Mouse (Mus musculus) liver (tissue): ENCODE data around the gene Mcm6.
A peak's percentile ranks its signal among the peaks of the same experiment; 100 is the strongest.

Experiments used
- DNase-seq: peaks from one replicate; pipeline ENCODE4 v3.0.0-alpha.2; 2020; ENCODE audit warnings: mixed read lengths

Gene Mcm6

DNA sequence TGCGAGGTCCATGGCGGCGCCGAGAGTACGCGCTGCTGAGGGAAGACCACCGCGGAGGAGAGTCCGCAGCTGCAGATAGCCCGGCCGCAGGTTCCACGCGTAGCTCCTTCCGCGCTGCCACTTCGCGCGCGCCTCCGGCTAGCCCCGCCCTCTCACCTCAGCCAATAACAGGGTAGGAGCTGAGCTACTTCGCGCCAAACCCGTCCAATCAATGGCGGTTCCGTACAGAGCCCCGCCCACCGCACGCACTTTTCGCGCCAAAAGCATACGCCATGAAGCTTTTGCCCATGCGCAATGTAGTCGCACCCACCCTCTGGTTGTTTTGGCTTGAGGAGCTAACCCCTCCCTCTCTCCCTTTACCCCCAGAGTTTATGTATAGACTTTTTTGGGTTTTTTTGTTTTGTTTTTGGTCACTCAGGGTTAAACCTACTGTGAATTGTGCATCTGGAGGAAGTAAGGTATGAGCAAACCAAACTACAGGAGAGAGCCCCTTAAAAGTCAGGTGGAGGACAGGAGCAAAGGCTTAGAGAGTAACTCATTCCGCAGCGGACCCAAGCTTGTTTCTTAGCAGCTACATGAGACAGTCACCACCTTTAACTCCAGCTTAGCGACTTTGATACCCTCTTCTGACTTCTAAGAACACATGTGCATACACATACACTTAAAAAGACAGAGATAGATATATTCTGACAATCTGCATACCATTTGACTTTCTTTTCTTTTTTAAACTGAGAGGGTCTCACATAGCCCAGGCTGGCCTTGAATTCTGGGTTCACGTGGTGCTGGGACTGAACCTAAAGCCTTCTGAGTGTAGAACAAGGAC is at the start of gene Mcm6:
Gene Mcm6, minus strand, starts transcription at position 111 of the 823 bp plus-strand sequence.
- DNase-seq = peak; percentile 97

DNA sequence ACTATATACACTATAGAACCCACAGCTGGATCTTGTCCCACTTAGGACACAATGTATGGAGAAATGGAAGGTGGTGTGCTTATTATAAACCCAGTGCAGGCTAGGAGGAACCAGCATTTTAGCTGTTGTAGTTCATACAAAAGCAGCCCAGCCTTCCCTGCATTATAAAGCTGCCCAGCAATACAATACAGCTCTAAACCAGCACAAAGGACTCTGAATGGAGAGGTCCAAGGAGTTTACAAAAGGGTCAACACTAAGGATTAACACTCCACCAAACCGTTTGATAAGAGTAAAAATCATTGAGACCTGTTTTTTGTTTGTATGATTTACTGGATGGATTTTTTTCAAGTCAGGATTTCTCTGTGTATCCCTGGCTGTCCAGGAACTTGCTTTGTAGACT is 47.4 kb upstream of the Mcm6 start:
- no peak for DNase-seq

DNA sequence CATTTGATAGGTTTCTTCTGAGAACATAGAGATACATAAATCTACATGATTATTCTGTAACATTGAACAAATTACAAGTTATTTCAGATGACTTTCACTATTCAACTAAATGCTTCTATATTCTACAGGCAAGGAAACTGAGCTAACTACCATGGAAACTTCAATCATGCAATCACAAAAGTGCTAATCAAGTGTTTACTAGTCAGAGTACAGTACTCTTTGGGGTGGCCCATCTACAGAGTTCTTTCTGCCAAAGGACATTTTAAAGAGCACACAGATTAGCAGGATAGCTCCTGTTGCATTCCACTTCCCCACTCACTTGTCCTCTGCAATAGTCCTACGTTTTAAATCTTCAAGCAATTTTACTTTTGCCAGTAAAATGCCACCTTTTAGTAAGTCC is 46.2 kb upstream of the Mcm6 start:
- no peak for DNase-seq

DNA sequence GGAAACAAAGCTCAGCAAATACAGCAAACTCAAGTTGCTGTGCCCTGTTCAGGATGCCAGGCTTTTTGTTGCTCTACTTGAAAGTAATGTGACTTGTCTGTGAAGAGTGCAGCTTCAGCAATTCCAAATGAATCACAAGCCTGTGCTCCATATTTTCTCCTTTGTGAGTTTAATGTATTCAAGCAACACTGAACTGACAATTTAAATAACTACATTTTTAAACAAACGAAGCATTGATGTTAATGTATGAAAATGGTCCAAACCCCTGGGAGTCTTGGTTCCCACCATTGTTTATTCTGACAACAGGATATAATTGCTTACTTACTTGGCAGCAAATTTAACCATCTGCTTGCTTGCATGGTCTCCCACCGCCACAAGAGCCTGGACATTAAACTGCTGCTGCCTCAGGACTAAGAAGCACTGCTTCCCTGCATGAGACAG is 45.6 kb upstream of the Mcm6 start:
- DNase-seq = no peak

DNA sequence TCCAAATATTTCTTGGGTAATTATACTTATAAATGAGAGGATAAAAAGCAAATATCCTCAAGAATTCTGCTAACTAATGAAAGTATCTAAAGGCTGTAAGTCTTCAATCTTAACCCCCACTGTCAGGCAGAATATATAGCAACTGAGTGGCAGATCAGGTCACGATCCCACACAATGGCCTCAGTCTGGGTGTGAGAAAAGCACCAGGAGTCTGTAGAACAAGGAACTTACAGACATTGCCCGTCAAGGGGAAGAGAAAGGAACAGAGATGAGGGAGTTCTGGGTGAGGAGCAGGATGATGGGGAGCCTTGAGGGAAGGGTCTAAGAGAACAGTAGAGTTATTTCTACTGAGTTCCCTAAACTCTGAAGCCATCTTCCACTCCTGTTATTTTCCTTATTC is 41.5 kb upstream of the Mcm6 start:
- no peak for DNase-seq

DNA sequence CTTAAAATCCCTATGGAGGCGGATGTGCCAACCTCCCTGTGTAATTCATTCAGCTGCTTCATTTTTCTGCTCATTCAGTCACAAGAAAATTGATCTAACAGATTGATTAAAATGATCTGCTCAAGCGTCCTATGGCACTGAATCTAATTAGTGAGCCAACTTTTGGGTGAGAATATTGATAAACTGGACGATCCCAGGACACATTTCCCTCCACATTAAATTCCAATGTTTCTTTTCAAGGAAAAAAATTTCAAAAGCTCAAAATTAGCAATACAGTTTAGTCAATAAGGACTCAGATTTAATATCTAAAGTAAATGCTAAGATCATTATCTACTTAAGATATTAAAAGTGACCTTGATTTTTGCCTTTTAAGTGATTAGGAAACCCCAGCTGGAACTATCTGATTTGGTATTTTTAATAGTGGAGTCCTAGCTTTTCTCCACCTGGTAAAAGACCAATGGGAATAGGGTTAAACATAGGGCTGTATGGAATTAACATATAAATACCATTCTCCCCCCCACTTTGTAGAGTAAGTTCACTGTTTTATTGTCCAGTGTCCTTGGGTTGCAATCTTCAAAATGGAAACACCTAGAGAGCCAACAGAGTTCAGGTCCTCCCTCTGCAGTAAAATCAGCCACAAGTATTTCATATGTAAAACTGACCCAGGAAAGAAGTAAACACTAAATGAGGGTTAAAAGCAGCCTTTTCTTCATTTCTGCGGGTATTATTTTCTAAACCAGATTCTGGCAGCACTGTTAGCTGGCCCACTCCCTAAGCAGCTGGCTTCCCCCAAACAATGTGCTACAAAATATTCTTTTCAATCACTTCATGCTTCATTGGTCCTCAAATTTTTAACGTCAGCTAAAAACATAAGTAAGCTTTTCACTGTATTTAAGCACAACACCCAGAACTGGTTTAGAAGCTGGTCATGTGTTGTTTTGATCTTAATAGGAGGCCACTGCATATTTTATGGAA is 40.8 kb upstream of the Mcm6 start:
- no peak for DNase-seq

DNA sequence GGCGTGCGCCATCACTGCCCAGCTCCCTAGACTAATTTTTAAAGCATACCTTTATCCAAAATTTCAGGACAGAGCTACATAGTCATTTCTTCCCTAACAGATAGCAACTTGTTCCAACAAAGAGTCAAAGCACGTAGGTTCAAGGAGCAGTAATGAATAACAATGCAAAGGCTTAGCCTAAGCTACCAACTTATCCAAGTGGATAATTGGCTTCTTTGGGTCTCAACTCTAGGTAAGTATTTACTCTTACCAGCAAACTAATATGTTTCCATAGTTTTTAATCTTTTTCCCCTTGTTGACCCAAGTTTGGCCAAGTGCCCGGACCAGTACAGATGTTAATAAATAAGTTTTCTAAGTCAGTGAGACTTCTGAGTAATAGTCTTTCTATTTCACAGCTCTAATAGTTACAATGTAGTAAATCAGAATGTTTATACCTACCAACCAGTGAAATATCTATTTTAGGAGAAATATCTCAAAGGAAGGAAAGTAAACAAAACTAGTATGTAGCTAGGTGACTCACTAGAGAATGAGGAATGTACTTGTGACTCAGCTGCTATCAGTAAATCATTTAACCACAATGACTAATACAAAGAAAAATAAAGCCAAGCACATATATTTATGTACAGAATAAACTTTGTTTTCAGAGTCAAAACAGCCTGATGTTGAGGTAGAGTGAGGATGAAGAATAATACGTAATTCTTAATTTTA is 39.4 kb upstream of the Mcm6 start:
- no peak for DNase-seq

DNA sequence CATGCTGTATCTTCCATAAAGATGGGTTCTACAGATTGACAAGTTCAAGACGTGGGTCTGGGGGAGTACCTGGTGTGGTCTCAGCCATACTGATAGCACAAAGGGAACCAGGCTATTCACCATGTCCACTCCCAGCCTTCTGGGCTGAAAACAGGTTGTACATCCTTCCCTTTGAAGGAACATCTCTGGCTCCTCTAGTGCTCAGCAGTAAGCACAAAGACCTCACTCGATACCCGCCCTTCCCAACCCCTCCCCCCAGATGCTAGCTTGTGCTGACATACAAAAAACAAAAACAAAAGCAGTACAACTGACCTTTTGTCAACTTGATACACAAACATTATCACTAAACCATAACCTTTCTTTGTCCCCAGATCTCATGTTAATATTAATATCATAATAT is 35.2 kb upstream of the Mcm6 start:
- DNase-seq = no peak

DNA sequence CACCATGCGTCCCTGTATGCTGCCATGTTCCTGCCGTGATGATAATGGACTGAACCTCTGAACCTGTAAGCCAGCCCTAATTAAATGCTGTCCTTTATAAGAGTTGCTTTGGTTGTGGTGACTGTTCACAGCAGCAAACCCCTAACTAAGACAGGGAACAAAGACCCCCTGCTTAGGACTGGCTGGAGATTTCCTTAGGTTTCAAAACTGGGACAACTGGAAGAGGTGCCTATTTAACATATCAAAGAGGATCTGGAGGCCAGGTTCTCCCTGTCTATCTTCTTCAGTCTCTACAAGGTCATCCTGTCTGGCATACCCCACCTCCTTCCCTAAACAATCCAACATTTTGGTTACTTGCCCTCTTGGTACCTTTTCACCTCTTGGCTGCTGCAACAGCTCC is 32.9 kb upstream of the Mcm6 start:
- no peak for DNase-seq

DNA sequence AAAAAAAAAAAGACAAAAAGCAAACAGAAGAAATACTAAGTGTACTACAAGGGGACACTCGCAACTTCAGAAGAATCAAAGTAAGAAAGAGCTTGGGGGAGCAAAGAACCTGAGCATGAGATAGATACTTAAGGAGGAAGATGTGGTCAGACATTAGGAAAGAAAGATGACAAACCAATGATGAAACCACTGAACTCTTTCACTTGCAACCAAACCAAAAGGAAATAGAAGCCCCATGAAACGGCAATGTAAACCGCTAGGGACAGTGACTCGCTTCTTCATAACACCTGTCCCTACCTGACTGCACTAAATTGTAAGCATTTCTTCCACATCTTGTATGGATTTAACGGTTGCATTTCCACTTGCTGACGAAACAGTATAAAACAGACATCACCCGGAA is 27.0 kb upstream of the Mcm6 start:
- no peak for DNase-seq

DNA sequence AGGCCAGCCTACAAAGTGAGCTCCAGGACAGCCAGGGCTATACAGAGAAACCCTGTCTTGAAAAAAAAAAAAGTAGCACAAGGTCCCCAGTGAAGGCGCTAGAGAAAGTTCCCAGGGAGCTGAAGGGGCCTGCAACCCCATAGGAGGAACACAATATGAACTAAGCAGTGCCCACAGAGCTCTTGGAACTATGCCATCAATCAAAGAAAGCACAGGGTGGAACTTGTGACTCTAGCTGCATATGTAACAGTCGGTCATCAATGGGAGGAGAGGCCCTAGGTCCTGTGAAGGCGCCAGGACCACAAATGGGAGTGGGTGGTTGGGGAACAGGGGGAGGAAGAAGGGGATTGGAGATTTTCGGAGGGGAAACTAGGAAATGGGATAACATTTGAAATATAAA is 17.4 kb upstream of the Mcm6 start:
- DNase-seq = no peak

DNA sequence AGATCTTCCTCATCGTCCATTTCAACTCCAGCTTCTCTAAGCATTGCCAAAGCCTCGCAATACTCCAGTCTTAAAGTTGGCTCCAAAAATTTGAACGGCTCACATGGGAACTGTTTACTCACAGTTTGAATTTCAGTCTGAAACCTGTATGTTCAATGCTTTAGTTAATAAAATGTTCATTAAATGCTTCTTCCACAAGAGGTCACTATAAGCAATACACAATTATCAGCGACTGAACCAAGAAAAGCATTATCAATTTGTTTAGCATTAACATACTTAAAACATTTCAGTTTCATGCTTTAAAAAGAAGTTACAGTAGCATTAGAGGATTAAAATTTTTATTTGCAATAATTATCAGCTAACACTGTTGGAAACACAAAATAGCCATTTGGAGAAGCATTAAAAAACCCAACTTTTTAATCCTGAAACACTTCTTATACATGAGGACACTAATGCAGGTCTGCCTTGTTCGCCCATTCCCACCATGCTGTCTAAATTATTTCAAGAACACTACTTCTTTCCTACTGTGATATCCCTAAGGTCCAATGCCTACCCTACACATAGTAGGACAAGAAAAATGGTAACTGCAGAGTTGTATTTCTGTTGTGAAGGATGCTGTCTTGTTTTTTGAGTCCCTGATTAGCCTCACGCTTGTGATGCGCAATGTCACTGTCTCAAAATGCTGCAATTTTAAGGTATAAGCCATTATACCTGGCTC is 12.8 kb upstream of the Mcm6 start:
- DNase-seq = no peak

DNA sequence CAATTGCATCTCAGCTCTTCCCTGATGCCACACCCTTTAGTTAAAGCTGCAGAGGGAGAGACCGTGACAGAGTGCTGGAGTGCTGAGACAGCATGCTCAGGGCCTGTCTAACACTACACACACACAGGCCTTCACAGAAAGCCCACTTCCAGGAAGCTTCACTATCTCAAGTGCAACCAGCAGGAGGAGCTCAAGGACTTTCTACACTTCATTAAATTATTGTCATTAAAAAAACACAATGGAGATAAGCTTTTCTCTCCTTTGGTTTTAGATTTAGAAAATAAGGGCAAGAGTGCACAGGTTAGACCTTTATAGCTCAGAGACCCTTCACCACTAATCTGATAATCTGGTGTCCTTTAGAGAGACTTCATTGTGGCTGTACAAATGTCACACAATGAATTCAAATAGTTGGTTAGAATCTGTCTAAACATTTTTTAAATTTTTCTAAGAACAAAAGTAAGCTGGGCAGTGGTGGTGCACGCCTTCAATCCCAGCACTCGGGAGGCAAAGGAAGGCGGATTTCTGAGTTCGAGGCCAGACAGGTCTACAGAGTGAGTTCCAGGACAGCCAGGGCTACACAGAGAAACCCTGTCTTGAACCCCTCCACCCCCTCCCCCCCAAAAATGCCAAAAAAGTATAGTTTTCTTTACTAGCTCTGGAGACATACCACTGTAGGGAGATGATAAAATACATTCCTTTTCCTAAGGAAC is 9.4 kb upstream of the Mcm6 start:
- DNase-seq = peak; percentile 21

DNA sequence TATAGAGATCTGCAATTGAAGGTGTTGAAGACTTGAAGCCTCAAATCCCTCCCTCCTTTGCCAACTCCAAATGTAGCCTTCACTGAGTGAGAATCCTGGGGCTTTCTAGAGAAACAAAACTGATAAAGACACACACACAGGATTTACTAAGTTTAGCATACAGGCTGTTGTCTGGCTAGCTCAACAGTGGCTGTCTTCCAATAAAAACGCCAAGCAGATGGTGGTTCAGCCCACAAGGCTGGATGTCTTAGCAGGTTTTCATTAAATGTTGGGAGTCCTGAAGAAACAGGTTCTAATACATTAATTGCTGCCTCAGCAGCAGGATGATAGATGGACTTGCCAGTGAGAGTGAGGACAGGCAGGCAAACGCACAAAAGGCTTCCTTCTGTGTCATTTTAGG is 1.1 kb upstream of the Mcm6 start:
- DNase-seq = no peak

DNA sequence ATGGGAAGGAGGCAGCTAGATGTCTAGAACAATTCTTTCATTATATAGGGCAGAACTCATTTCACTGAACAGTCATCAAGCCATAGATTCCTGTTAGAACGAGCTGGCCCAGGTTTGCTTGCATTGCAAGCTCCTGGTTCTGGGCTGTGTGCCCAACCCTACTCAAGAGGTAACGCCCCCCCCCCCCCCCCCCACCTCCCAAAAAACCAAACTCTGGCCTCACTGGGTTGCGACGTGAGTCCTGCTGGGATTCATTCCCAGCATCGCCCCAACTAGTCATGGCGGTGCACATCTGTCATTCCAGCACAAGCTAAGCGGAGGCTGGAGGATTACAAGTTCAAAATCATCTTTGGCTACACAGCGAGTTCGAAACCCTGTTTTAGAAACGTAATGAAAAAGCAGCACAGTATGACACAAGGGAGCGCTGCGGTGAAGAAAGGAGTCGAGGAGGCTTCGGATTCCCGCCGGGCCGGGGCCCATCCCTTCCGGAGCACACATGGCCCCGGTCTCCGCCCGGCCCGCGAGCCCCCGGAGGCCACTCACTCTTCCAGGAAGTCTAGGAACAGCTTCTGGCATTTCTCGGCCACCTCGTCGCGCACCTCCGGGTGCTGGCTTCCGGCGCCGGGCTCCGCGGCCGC is 429 bp downstream of the Mcm6 start:
- DNase-seq = peak; percentile 63

DNA sequence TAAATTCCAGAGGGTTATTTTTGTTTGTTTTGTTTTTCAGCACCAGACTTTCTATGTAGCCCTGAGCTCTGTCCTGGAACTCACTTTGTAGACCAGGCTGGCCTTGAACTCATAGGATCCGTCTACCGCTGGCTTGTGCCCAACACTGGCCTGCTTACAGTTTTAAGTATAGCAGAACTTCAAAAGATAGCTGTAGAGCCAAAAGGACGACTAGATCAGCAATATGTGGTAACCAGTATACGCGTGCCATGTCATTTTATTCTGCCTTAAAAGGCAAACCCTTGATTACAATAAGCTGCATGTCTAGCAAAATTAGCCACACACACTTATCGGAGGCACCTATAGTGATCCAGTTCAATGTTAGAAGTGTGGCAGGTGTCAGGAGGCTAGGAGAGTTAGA is 1.2 kb downstream of the Mcm6 start:
- no peak for DNase-seq

DNA sequence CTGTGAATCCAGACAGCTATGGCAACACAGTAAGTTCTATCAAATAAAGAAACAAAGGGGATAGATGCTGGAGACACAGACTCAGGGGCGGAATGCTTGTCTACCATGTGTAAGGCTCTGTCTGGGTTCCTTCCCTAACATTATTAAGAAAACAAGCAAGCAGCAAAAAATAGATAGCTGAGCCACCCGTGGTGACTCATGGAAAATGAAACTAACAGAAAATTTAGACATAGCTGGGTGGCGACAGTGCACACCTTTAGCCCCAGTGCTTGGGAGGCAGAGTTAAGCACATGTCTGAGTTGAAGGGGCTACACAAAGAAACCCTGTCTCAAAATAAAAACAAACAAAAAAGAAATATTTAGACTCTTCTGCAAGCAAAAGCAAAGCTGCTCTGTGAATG is 2.0 kb downstream of the Mcm6 start:
- DNase-seq = peak; percentile 35

DNA sequence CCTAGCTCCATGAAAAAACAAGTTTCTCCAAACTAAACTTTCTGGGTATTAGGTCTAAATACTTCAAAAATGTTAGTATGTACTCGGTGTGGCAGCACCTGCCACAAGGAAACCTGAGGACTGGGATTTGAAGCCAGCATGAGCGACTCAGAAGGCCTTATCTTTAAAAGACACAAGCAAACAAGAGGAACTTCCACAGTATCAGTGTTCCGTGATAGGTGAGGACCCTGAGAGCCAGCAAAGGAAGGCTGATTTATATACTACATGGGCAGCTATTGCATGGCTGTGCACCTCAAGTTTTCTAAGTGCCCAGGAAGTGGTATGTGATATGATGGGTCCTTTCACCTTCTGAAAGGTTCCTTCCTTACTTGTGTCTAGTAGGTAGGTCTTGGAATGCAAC is 6.4 kb downstream of the Mcm6 start:
- no peak for DNase-seq

DNA sequence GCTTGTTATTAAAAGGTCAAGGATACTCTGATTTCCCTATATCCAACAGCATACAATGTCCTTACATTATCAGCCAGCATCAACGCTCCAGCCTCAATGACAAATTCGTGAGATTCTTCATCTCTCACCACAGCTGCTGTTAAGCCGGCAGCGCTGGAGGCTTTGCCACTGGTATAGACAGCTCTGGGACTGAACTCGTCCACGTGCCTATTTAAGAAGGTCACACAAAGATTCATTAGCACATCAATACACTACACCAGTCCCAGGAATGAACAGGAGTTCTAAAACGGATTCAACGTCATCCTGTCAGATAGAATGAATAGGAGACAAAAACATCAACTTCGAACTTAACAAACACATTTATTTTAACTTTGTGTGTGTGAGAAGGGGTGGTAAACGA is 15.2 kb downstream of the Mcm6 start:
- no peak for DNase-seq

DNA sequence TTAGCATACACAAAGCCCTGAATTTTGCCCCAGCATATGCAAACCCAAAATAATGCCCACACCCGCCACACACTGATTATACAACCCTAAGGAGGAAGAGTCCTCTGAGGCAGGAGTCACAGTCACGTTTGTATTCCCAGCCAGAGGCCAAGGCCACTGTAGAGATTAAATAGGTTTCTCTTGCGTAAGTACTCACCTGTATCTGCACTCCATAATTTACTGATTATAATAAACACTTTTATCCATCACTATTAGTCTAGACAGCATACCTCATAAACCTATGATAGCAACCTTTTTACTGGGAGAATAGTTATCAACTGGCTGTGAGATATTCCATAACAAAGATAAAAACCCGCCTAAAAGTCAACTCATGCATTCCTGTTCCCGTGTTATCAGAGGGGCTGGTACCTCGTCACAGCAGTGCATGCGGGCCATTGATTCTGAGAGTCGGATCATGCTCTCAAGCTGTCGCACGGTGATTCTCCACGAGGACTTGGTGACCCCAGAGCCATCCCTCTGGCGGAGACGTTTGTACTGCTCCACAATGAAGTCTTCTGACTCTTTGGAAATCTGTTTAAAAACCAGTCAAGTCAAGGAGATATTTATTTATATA is 21.6 kb downstream of the Mcm6 start:
- no peak for DNase-seq

DNA sequence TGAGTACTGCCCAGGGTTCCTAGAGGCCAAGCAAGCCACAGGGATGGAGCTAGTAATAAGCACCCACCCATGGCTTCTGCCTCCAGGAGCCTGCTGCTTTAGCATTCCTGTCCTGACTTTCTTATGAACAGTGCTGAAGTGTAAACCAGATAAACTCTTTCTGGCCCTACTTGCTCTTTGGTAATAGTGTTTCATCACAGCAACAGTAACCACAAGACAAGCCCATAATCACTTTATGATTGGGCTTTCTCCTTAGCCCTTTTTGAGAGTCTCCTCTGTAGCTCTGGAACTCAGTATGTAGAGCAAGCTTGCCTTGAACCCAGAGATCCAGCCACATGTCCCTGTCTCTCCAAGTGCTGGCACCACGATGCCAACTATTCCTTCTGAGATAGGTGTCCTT is 29.2 kb downstream of the Mcm6 start:
- DNase-seq = no peak
